Mouse (Mus musculus): ENCODE measurements around the gene Pigr. TPM values are rescaled to one million over a fixed set of nuclear protein-coding genes. Genes with fewer than 3 reads are reported as not detected.

Gene Pigr
- not detected in 2 replicates for polyA plus RNA-seq (2015; fragmentation: Nextera tagmentation; extraction: Ambion mirVana)

DNA sequence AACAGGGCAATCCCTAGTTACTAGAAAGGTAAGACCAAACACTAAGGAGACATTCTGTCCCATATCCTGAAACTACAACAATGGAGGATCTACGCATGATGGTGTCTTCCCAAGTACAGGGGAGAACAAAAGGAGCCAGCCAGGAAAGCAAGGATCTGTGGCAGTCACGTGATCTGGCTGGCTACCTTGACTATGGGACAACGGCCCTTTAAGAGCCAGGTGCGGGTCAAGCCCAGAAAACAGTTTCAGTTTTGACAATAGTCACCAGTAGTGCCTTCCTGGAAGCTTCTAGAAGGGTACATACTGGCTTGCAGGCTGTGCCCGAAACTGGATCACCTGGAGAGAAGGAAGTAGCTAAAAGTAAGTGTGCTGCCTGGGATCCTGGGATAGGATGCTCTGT is at the start of gene Pigr:
Pigr (plus strand) TSS at position 237 of the 400 bp plus-strand sequence.
- Histone ChIP-seq H3K9ac (no peak within 1 kb of the TSS), H3K4me2 (no peak within 1 kb of the TSS), H3K9me3 (no peaks in the 10 kb centered on the region), H3K36me3 (no peaks in the 10 kb centered on the region), H3K4me1 (peaks cover 21% of the 10 kb centered on the region), H3K27me3 (replicated peaks) (peaks cover 22% of the 10 kb centered on the region), H3K27ac (replicated peaks) (no peak within 1 kb of the TSS), H3K4me3 (no peak within 1 kb of the TSS)
- WGBS = 84% methylated on average over 5 of the region's 5 CpGs
- ATAC-seq (ENCODE audit: extremely low read depth, insufficient number of reproducible peaks, low FRiP score, low TSS enrichment) = no peak

DNA sequence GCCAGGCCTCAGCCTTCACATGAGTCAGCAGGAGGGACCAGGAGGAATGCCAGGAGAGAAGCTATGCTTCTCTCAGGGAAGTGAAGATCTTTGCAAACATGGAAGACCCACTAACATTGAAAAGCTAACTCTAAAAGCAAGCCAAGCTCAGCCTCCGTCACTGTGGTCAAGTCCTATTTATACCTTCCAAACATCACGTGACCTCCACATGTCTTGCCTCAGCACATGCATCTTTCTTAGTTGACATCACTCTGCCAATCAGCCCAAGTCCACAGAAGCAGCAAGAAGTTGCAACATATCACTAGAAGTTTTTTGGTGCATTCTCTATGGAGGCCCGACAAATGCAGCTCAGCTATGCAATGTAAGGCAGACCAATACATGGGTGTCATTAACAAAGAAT is 46.6 kb upstream of the Pigr start:
- ATAC-seq (ENCODE audit: extremely low read depth, insufficient number of reproducible peaks, low FRiP score, low TSS enrichment) = no peak
- Histone ChIP-seq H3K4me2 (no peak overlapping the region), H3K9ac (no peak overlapping the region), H3K4me3 (no peak overlapping the region), H3K27me3 (replicated peaks) (peaks cover 16% of the 10 kb centered on the region), H3K9me3 (no peaks in the 10 kb centered on the region), H3K4me1 (peaks cover 12% of the 10 kb centered on the region; the same call in 1 of the 2 replicates), H3K36me3 (no peaks in the 10 kb centered on the region), H3K27ac (replicated peaks) (no peak overlapping the region)
- 63% methylated on average over 3 of the region's 3 CpGs for WGBS

GRCm38 (mm10) chr1:130784054-130784453 is 42.4 kb upstream of the Pigr start:
- Histone ChIP-seq H3K27me3 (replicated peaks) (peaks cover 19% of the 10 kb centered on the region), H3K4me2 (no peak overlapping the region), H3K9ac (no peak overlapping the region), H3K4me3 (no peak overlapping the region), H3K36me3 (no peaks in the 10 kb centered on the region), H3K9me3 (no peaks in the 10 kb centered on the region), H3K27ac (replicated peaks) (no peak overlapping the region), H3K4me1 (peaks cover 12% of the 10 kb centered on the region; the same call in 1 of the 2 replicates)
- no peak for ATAC-seq (ENCODE audit: extremely low read depth, insufficient number of reproducible peaks, low FRiP score, low TSS enrichment)
- 19% methylated on average over 4 of the region's 4 CpGs for whole genome bisulfite sequencing

- no peak for ATAC-seq (ENCODE audit: extremely low read depth, insufficient number of reproducible peaks, low FRiP score, low TSS enrichment)
- WGBS = 36% methylated on average over 4 of the region's 4 CpGs
- H3K4me3 ChIP-seq = no peak overlapping the region
- peaks cover 12% of the 10 kb centered on the region; the same call in 1 of the 2 replicates for H3K4me1 ChIP-seq
- H3K4me2 ChIP-seq = no peak overlapping the region
- H3K9me3 ChIP-seq = 0 out of 2 replicates have a peak, but pooled peaks cover 2% of the 10 kb centered on the region
- H3K9ac ChIP-seq = no peak overlapping the region
- H3K27me3 ChIP-seq (replicated peaks) = peaks cover 19% of the 10 kb centered on the region
- no peak overlapping the region for H3K27ac ChIP-seq (replicated peaks)
- H3K36me3 ChIP-seq = no peaks in the 10 kb centered on the region
Measured at GRCm38 (mm10) chr1:130787001-130787400, 39.5 kb upstream of the Pigr start.

- Histone ChIP-seq H3K9ac (no peak overlapping the region), H3K4me1 (no peaks in the 10 kb centered on the region), H3K4me3 (no peak overlapping the region), H3K27ac (replicated peaks) (no peak overlapping the region), H3K9me3 (0 out of 2 replicates have a peak, but pooled peaks cover 5% of the 10 kb centered on the region), H3K4me2 (no peak overlapping the region), H3K27me3 (replicated peaks) (peaks cover 17% of the 10 kb centered on the region), H3K36me3 (no peaks in the 10 kb centered on the region)
- ATAC-seq (ENCODE audit: extremely low read depth, insufficient number of reproducible peaks, low FRiP score, low TSS enrichment) = no peak
- 54% methylated on average over 3 of the region's 3 CpGs for WGBS
Measured at GRCm38 (mm10) chr1:130789512-130790451, 36.7 kb upstream of the Pigr start.

DNA sequence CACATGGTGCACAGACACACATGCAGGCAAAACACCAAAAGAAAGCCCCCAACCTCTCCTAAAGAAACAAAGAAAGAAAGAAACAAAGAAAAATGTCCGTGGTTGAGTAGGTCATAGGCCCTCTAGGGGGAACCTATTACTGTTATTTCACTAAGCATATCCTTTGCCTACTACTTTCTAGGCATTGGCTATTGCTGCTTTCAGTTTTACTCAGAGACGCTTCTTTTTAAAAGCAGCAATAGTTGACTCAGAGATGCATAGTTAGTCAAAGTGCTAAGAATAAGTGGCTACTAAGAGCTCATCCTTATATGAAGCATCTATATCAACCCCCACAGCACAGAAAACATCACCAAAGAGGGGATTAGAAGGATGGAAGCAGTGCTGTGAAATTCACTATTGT is 31.2 kb upstream of the Pigr start:
- Histone ChIP-seq H3K27me3 (replicated peaks) (0 out of 2 replicates have a peak, but pooled peaks cover 8% of the 10 kb centered on the region), H3K4me3 (no peak overlapping the region), H3K4me1 (no peaks in the 10 kb centered on the region), H3K4me2 (no peak overlapping the region), H3K9ac (no peak overlapping the region), H3K27ac (replicated peaks) (no peak overlapping the region), H3K36me3 (no peaks in the 10 kb centered on the region), H3K9me3 (0 out of 2 replicates have a peak, but pooled peaks cover 5% of the 10 kb centered on the region)
- WGBS = 76% methylated on average over 2 of the region's 2 CpGs
- no peak for ATAC-seq (ENCODE audit: extremely low read depth, insufficient number of reproducible peaks, low FRiP score, low TSS enrichment)

GRCm38 (mm10) chr1:130796967-130797684 is 29.4 kb upstream of the Pigr start:
- Histone ChIP-seq H3K9ac (no peak overlapping the region), H3K27me3 (replicated peaks) (0 out of 2 replicates have a peak, but pooled peaks cover 11% of the 10 kb centered on the region), H3K27ac (replicated peaks) (no peak overlapping the region), H3K9me3 (0 out of 2 replicates have a peak, but pooled peaks cover 2% of the 10 kb centered on the region), H3K4me3 (no peak overlapping the region), H3K4me1 (no peaks in the 10 kb centered on the region), H3K4me2 (no peak overlapping the region), H3K36me3 (no peaks in the 10 kb centered on the region)
- WGBS = 75% methylated on average over 8 of the region's 8 CpGs
- no peak for ATAC-seq (ENCODE audit: extremely low read depth, insufficient number of reproducible peaks, low FRiP score, low TSS enrichment)

DNA sequence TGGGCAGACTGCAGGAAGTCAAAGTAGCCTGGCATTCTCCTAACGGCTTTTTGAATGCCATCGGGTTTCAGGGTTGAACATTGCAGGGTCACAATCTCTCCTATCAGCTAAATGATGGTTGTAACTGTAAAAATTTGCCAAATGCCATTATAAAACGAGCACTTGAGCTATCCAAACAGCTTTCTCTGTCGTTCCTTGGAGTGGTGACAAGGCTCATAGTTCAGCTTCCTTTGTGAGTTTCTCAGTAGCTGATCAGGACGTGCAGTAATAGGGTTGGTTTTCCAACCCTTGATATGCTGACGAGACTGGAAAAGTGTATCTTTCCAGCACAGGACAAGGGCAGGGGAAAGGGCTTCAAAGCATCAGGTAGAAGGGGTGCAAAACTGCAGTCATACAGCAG is 28.4 kb upstream of the Pigr start:
- no peak for ATAC-seq (ENCODE audit: extremely low read depth, insufficient number of reproducible peaks, low FRiP score, low TSS enrichment)
- Histone ChIP-seq H3K9ac (no peak overlapping the region), H3K4me3 (no peak overlapping the region), H3K9me3 (no peaks in the 10 kb centered on the region), H3K4me2 (no peak overlapping the region), H3K4me1 (peaks cover 5% of the 10 kb centered on the region), H3K27ac (replicated peaks) (no peak overlapping the region), H3K27me3 (replicated peaks) (0 out of 2 replicates have a peak, but pooled peaks cover 12% of the 10 kb centered on the region), H3K36me3 (no peaks in the 10 kb centered on the region)
- 46% methylated on average over 6 of the region's 6 CpGs for WGBS

- Histone ChIP-seq H3K9ac (no peak overlapping the region), H3K9me3 (no peaks in the 10 kb centered on the region), H3K4me1 (peaks cover 10% of the 10 kb centered on the region), H3K36me3 (no peaks in the 10 kb centered on the region), H3K4me3 (no peak overlapping the region), H3K4me2 (no peak overlapping the region), H3K27me3 (replicated peaks) (0 out of 2 replicates have a peak, but pooled peaks cover 12% of the 10 kb centered on the region), H3K27ac (replicated peaks) (no peak overlapping the region)
- no peak for ATAC-seq (ENCODE audit: extremely low read depth, insufficient number of reproducible peaks, low FRiP score, low TSS enrichment)
- WGBS = 64% methylated on average over 3 of the region's 3 CpGs
Measured at GRCm38 (mm10) chr1:130798551-130798950, 27.9 kb upstream of the Pigr start.

GRCm38 (mm10) chr1:130799399-130799798 is 27.1 kb upstream of the Pigr start:
- Histone ChIP-seq H3K9ac (no peak overlapping the region), H3K27ac (replicated peaks) (no peak overlapping the region), H3K4me3 (no peak overlapping the region), H3K4me1 (peaks cover 18% of the 10 kb centered on the region), H3K27me3 (replicated peaks) (0 out of 2 replicates have a peak, but pooled peaks cover 12% of the 10 kb centered on the region), H3K4me2 (no peak overlapping the region), H3K36me3 (no peaks in the 10 kb centered on the region), H3K9me3 (no peaks in the 10 kb centered on the region)
- no peak for ATAC-seq (ENCODE audit: extremely low read depth, insufficient number of reproducible peaks, low FRiP score, low TSS enrichment)
- WGBS = 95% methylated on average over 2 of the region's 2 CpGs

DNA sequence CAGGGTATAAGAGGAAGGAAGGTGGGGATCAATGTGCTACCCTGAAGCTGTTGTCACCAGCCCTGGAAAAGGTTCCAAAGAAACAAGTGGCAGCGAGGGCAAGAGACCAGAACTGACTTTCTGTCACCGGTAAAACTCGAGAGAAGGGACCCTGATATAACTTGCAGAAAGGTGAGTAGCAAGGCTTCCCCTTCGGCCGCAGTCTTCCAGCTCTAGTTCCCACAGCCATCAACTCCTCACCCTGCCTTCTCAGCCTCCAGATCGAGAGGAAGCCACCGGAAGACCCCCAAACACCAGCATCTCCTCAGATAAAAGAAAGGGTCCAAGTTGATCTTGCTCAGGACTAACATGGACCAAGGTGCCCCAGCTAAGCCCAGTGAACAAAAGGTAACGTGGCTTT is 25.9 kb upstream of the Pigr start, which contains the start of gene Fcamr:
Fcamr (plus strand) TSS at position 301 of the 400 bp plus-strand sequence.
- H3K4me1 ChIP-seq = peaks cover 27% of the 10 kb centered on the region
- H3K9ac ChIP-seq = no peak within 1 kb of the TSS
- H3K9me3 ChIP-seq = no peaks in the 10 kb centered on the region
- H3K36me3 ChIP-seq = no peaks in the 10 kb centered on the region
- H3K4me2 ChIP-seq = no peak within 1 kb of the TSS
- ATAC-seq (ENCODE audit: extremely low read depth, insufficient number of reproducible peaks, low FRiP score, low TSS enrichment) = no peak
- WGBS = 81% methylated on average over 8 of the region's 8 CpGs
- H3K4me3 ChIP-seq = no peak within 1 kb of the TSS
- H3K27me3 ChIP-seq (replicated peaks) = 0 out of 2 replicates have a peak, but pooled peaks cover 12% of the 10 kb centered on the region
- H3K27ac ChIP-seq (replicated peaks) = no peak within 1 kb of the TSS

All from heart, embryonic 13.5 days (tissue).